Mouse (Mus musculus) adrenal gland, postnatal 25 days (tissue): ENCODE data around the gene Maf. TPM values are rescaled to one million over a fixed set of nuclear protein-coding genes. Genes with fewer than 3 reads are reported as not detected.

ENCODE experiments used
- DNase-seq: peaks from one replicate; pipeline ENCODE4 v3.0.0; 2021; ENCODE audit warnings: mixed read lengths
- total RNA-seq: library from RNA; stranded (reverse); gene quantifications from 2 replicates; pipeline ENCODE4 v1.2.3, GENCODE M21; 2021

Gene Maf
- total RNA-seq, 1 experiment from 2014 or later, result 27.3 TPM

GRCm38 (mm10) chr8:115705591-115706110 is 1.9 kb downstream of the Maf start:
- DNase-seq, result peak; percentile 57

- DNase-seq, result no peak
Measured at GRCm38 (mm10) chr8:115703056-115703455, 4.5 kb downstream of the Maf start.

GRCm38 (mm10) chr8:115701001-115701400 is 6.6 kb downstream of the Maf start:
- no peak for DNase-seq

GRCm38 (mm10) chr8:115699151-115699550 is 8.4 kb downstream of the Maf start:
- no peak for DNase-seq

GRCm38 (mm10) chr8:115697410-115697809 is 10.2 kb downstream of the Maf start:
- DNase-seq, result no peak

GRCm38 (mm10) chr8:115696661-115697060 is 10.9 kb downstream of the Maf start:
- no peak for DNase-seq

- DNase-seq, result no peak
Measured at GRCm38 (mm10) chr8:115687349-115687748, 20.2 kb downstream of the Maf start.

- no peak for DNase-seq
Measured at GRCm38 (mm10) chr8:115683309-115683708, 24.3 kb downstream of the Maf start.

- DNase-seq, result no peak
Measured at GRCm38 (mm10) chr8:115679539-115679938, 28.1 kb downstream of the Maf start.

GRCm38 (mm10) chr8:115664866-115665265 is 42.7 kb downstream of the Maf start:
- no peak for DNase-seq

- peak; percentile 8 for DNase-seq
Measured at GRCm38 (mm10) chr8:115650110-115650521, 57.5 kb downstream of the Maf start.

GRCm38 (mm10) chr8:115645139-115645538 is 62.5 kb downstream of the Maf start:
- DNase-seq, result no peak

- no peak for DNase-seq
Measured at GRCm38 (mm10) chr8:115641936-115642335, 65.7 kb downstream of the Maf start.

GRCm38 (mm10) chr8:115639951-115640350 is 67.6 kb downstream of the Maf start:
- DNase-seq, result no peak

GRCm38 (mm10) chr8:115636751-115637150 is 70.8 kb downstream of the Maf start:
- no peak for DNase-seq
